Mouse (Mus musculus): Measurements from ENCODE around the gene Szrd1.

GRCm38 (mm10) chr4:141172121-141172520 lies 32.5 kb upstream of the Szrd1 start:
- TF ChIP-seq CTCF (IDR thresholded peaks at IDR 0.05) (no peak), EP300 (IDR thresholded peaks at IDR 0.05) (no peak)

All from lung, postnatal 0 days (tissue).